Mouse (Mus musculus): ENCODE measurements around the gene Aagab.

DNA sequence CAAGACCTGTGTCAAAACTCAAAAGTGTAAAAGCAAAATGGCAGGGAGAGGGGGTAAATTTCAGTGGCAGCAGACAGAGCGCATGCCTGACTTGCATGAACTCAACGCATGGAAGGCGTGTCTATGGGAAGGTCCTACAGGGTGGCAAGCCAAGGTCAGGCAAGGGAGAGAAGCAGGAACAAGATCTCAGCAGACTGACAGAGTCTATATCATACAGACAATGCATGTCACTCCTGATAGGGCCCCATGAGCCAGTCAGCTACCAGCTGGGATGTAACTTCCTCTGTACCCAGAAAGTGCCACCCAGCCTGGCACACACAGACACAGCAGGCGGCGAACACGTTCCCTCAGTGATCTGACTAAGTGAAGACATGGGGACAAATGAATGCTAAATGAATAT lies 81.8 kb downstream of the Aagab start:
- no peak for TF ChIP-seq KAT2A (conservative IDR thresholded peaks at IDR 0.05; ENCODE audit: low read depth, low read length)
- TF ChIP-seq CTCF (IDR thresholded peaks at IDR 0.05 in 2 of 3, conservative IDR thresholded peaks at IDR 0.05 in 1 of 3; ENCODE audit: control insufficient read depth in 1 of 3, insufficient read depth in 1 of 3, low read depth in 2 of 3, low read length in 3 of 3, poor library complexity in 1 of 3, severe bottlenecking in 1 of 3): no peak
- no peak for TF ChIP-seq TAL1 (IDR thresholded peaks at IDR 0.05; ENCODE audit: low read length)
- no peak for TF ChIP-seq MAZ (IDR thresholded peaks at IDR 0.05; ENCODE audit: low read depth, low read length)
- no peak for TF ChIP-seq USF1 (IDR thresholded peaks at IDR 0.05; ENCODE audit: low read depth, low read length)
- no peak for TF ChIP-seq RCOR1 (IDR thresholded peaks at IDR 0.05; ENCODE audit: low read depth, low read length)
- no peak for TF ChIP-seq POLR2A (IDR thresholded peaks at IDR 0.05; ENCODE audit: control insufficient read depth in 1 of 2, insufficient read depth in 1 of 2, low read depth in 1 of 2, low read length in 2 of 2, poor library complexity in 1 of 2)
- no peak for TF ChIP-seq GABPA (IDR thresholded peaks at IDR 0.05; ENCODE audit: low read depth, low read length)
- TF ChIP-seq E2F4 (IDR thresholded peaks at IDR 0.05; ENCODE audit: borderline replicate concordance, low read depth, low read length): no peak
- peak; percentile 22; the same call in 1 of the 2 replicates for TF ChIP-seq SIN3A (IDR thresholded peaks at IDR 0.05; ENCODE audit: low read length)
- no peak for TF ChIP-seq JUND (IDR thresholded peaks at IDR 0.05; ENCODE audit: low read depth, low read length)
